Mouse (Mus musculus) forebrain, embryonic 15.5 days (tissue): ENCODE measurements around the gene Setd7. TPM values are rescaled to one million over a fixed set of nuclear protein-coding genes. Genes with fewer than 3 reads are reported as not detected.
"Not testable (repeated sequence)": the region's sequence is repeated elsewhere in the genome, so short reads cannot be mapped to it uniquely, and the experiment has no call there.

ENCODE experiments used
- ATAC-seq: fragments of 200-750 bp; cut with Nextera tagmentation; replicated peaks from 2 replicates; pipeline ENCODE4 v1.8.0; 2017; ENCODE audit warnings: mild to moderate bottlenecking, moderate TSS enrichment, moderate library complexity
- H3K27ac ChIP-seq: fragments of 300-500 bp; sonication (generic); replicated peaks from 2 replicates; pipeline ENCODE4 v1.5.1; 2015; ENCODE audit warnings: mild to moderate bottlenecking, inconsistent platforms
- H3K27me3 ChIP-seq: fragments of 300-500 bp; sonication (generic); 2 replicates; pipeline ENCODE4 v1.6.1; 2015; ENCODE audit warnings: inconsistent platforms
- H3K36me3 ChIP-seq: fragments of 300-500 bp; sonication (generic); 2 replicates; pipeline ENCODE4 v1.6.1; 2015; ENCODE audit warnings: mild to moderate bottlenecking, inconsistent platforms
- H3K4me1 ChIP-seq: fragments of 300-500 bp; sonication (generic); 2 replicates; pipeline ENCODE4 v1.6.1; 2015; ENCODE audit warnings: inconsistent platforms
- H3K4me2 ChIP-seq: fragments of 300-500 bp; sonication (generic); replicated peaks from 2 replicates; pipeline ENCODE4 v1.6.1; 2015; ENCODE audit warnings: mild to moderate bottlenecking, inconsistent platforms
- H3K4me3 ChIP-seq: fragments of 300-500 bp; sonication (generic); 2 replicates; pipeline ENCODE4 v1.5.1; 2015; ENCODE audit warnings: mild to moderate bottlenecking, inconsistent platforms
- H3K9ac ChIP-seq: fragments of 300-500 bp; sonication (generic); replicated peaks from 2 replicates; pipeline ENCODE4 v1.6.1; 2015; ENCODE audit warnings: mild to moderate bottlenecking, inconsistent platforms
- H3K9me3 ChIP-seq: fragments of 300-500 bp; sonication (generic); 2 replicates; pipeline ENCODE4 v1.6.1; 2016; ENCODE audit warnings: inconsistent platforms
- WGBS: fragments of 180-500 bp; shearing (Covaris S2); methylation state at CpG from one replicate; pipeline ENCODE4 v1.1.7; 2015; ENCODE audit warnings: mixed read lengths; 5-methylcytosine and 5-hydroxymethylcytosine counted together
- polyA plus RNA-seq: library from polyadenylated mRNA; unstranded; fragments of >200 nt; fragmentation: Nextera tagmentation; extraction: Ambion mirVana; gene quantifications from 2 replicates; pipeline ENCODE4 v1.2.1, GENCODE M21; 2015

Gene Setd7
- polyA plus RNA-seq, 1 experiment from 2014 or later, result 4.4 TPM

- Histone ChIP-seq H3K4me3 (no peak overlapping the region), H3K4me2 (no peak overlapping the region), H3K9ac (no peak overlapping the region), H3K4me1 (peaks cover 11% of the 10 kb centered on the region; the same call in 1 of the 2 replicates), H3K27me3 (no peaks in the 10 kb centered on the region), H3K9me3 (no peaks in the 10 kb centered on the region), H3K36me3 (no peaks in the 10 kb centered on the region), H3K27ac (0 out of 2 replicates have a peak overlapping the region, but pooled peaks have one; percentile 29)
- peak; percentile 92 for ATAC-seq
- WGBS, result 27% methylated on average over 18 of the region's 18 CpGs
These were observed 23.1 kb upstream of the Setd7 start for GRCm38 (mm10) chr3:51583574-51584391.

GRCm38 (mm10) chr3:51579243-51579642, 18.6 kb upstream of the Setd7 start:
- H3K9me3 ChIP-seq, H3K27me3 ChIP-seq, H3K27ac ChIP-seq, H3K4me2 ChIP-seq, H3K4me1 ChIP-seq, H3K36me3 ChIP-seq, H3K4me3 ChIP-seq, ATAC-seq, H3K9ac ChIP-seq: not testable (repeated sequence)
- 87% methylated on average over 4 of the region's 4 CpGs for WGBS

GRCm38 (mm10) chr3:51577816-51578749, 17.4 kb upstream of the Setd7 start:
- Histone ChIP-seq H3K36me3 (no peaks in the 10 kb centered on the region), H3K27ac (no peak overlapping the region), H3K4me3 (no peak overlapping the region), H3K9ac (no peak overlapping the region), H3K27me3 (no peaks in the 10 kb centered on the region), H3K9me3 (no peaks in the 10 kb centered on the region), H3K4me1 (no peaks in the 10 kb centered on the region; the same call in 1 of the 2 replicates), H3K4me2 (no peak overlapping the region)
- ATAC-seq, result no peak
- 86% methylated on average over 12 of the region's 12 CpGs for WGBS

GRCm38 (mm10) chr3:51577359-51577758, 16.7 kb upstream of the Setd7 start:
- Histone ChIP-seq H3K4me2 (no peak overlapping the region), H3K9ac (no peak overlapping the region), H3K27me3 (no peaks in the 10 kb centered on the region), H3K9me3 (no peaks in the 10 kb centered on the region), H3K4me3 (no peak overlapping the region), H3K27ac (no peak overlapping the region), H3K36me3 (no peaks in the 10 kb centered on the region), H3K4me1 (no peaks in the 10 kb centered on the region; the same call in 1 of the 2 replicates)
- 25% methylated on average over 11 of the region's 11 CpGs for WGBS
- ATAC-seq, result no peak

- no peak overlapping the region for H3K9ac ChIP-seq
- no peaks in the 10 kb centered on the region for H3K27me3 ChIP-seq
- no peaks in the 10 kb centered on the region for H3K36me3 ChIP-seq
- no peak for ATAC-seq
- H3K9me3 ChIP-seq, result no peaks in the 10 kb centered on the region
- no peak overlapping the region for H3K4me2 ChIP-seq
- H3K4me3 ChIP-seq, result no peak overlapping the region
- H3K27ac ChIP-seq, result no peak overlapping the region
- H3K4me1 ChIP-seq, result no peaks in the 10 kb centered on the region; the same call in 1 of the 2 replicates
- 66% methylated on average over 9 of the region's 9 CpGs for WGBS
These were observed 13.2 kb upstream of the Setd7 start for GRCm38 (mm10) chr3:51573915-51574314.

GRCm38 (mm10) chr3:51570200-51570599, 9.5 kb upstream of the Setd7 start:
- Histone ChIP-seq H3K27ac (no peak overlapping the region), H3K4me2 (no peak overlapping the region), H3K27me3 (no peaks in the 10 kb centered on the region), H3K9ac (no peak overlapping the region), H3K4me3 (no peak overlapping the region), H3K36me3 (no peaks in the 10 kb centered on the region), H3K9me3 (no peaks in the 10 kb centered on the region), H3K4me1 (no peaks in the 10 kb centered on the region)
- ATAC-seq, result no peak
- WGBS, result 93% methylated on average over 4 of the region's 4 CpGs

- Histone ChIP-seq H3K9me3 (no peaks in the 10 kb centered on the region), H3K4me3 (peak overlapping the region; percentile 87), H3K9ac (no peak overlapping the region), H3K27me3 (no peaks in the 10 kb centered on the region), H3K27ac (peak overlapping the region; percentile 97), H3K36me3 (no peaks in the 10 kb centered on the region), H3K4me1 (peaks cover 26% of the 10 kb centered on the region), H3K4me2 (peak overlapping the region; percentile 97)
- WGBS, result 38% methylated on average over 6 of the region's 6 CpGs
- ATAC-seq, result no peak
These were observed 1.3 kb upstream of the Setd7 start for GRCm38 (mm10) chr3:51561993-51562385.

GRCm38 (mm10) chr3:51561109-51561992, 672 bp upstream of the Setd7 start:
- ATAC-seq, result peak; percentile 60
- H3K4me1 ChIP-seq, result peaks cover 26% of the 10 kb centered on the region
- H3K9me3 ChIP-seq, result no peaks in the 10 kb centered on the region
- peak overlapping the region; percentile 88 for H3K9ac ChIP-seq
- peak overlapping the region; percentile 87 for H3K4me3 ChIP-seq
- peak overlapping the region; percentile 97 for H3K4me2 ChIP-seq
- no peaks in the 10 kb centered on the region for H3K27me3 ChIP-seq
- peak overlapping the region; percentile 97 for H3K27ac ChIP-seq
- H3K36me3 ChIP-seq, result no peaks in the 10 kb centered on the region
- WGBS, result 1% methylated on average over 32 of the region's 32 CpGs

- under 1% methylated on average over 78 of the region's 80 CpGs for WGBS
- Histone ChIP-seq H3K4me2 (peak overlapping the region; percentile 97), H3K27me3 (no peaks in the 10 kb centered on the region), H3K27ac (peak overlapping the region; percentile 97), H3K4me1 (peaks cover 36% of the 10 kb centered on the region), H3K36me3 (no peaks in the 10 kb centered on the region), H3K4me3 (peak overlapping the region; percentile 87), H3K9me3 (no peaks in the 10 kb centered on the region), H3K9ac (peak overlapping the region; percentile 88)
- peak; percentile 77 for ATAC-seq
These were observed 857 bp downstream of the Setd7 start for GRCm38 (mm10) chr3:51559594-51560450.

GRCm38 (mm10) chr3:51555583-51555982, 5.1 kb downstream of the Setd7 start:
- H3K4me2 ChIP-seq, result no peak overlapping the region
- WGBS, result 66% methylated on average over 8 of the region's 8 CpGs
- no peak overlapping the region for H3K9ac ChIP-seq
- peaks cover 53% of the 10 kb centered on the region for H3K4me1 ChIP-seq
- no peak overlapping the region for H3K4me3 ChIP-seq
- H3K27me3 ChIP-seq, result no peaks in the 10 kb centered on the region
- no peaks in the 10 kb centered on the region for H3K9me3 ChIP-seq
- H3K36me3 ChIP-seq, result no peaks in the 10 kb centered on the region
- ATAC-seq, result no peak
- no peak overlapping the region for H3K27ac ChIP-seq

GRCm38 (mm10) chr3:51554836-51555235, 5.8 kb downstream of the Setd7 start:
- Histone ChIP-seq H3K9me3 (no peaks in the 10 kb centered on the region), H3K27ac (peak overlapping the region; percentile 62; the same call in 1 of the 2 replicates), H3K4me1 (peaks cover 53% of the 10 kb centered on the region), H3K4me2 (no peak overlapping the region), H3K36me3 (no peaks in the 10 kb centered on the region), H3K9ac (no peak overlapping the region), H3K27me3 (no peaks in the 10 kb centered on the region), H3K4me3 (no peak overlapping the region)
- WGBS, result 82% methylated on average over 4 of the region's 4 CpGs
- no peak for ATAC-seq
